In genomic region chr7:125308433-125308832, GRCm38 (mm10) we compare ENCODE assay signal across 25 mouse cellular contexts.
DNase-seq lines count a peak whose midpoint lies in the region; ATAC-seq and TF ChIP-seq lines count a peak whose summit lies in the region.
"Had no signal": no experiment of that assay in that cellular context is flagged by ENCODE, and none has a peak within 500 bp of the region (broad histone marks: within the 10 kb centered on the region; RNA-seq: fewer than 3 reads in every experiment).

No protein-coding gene starts in this region.

- no peaks in the 10 kb centered on the region; the same call in 1 of the 2 replicates for H3K27me3 ChIP-seq in hindbrain, embryonic 16.5 days (replicated peaks; ENCODE audit: control insufficient read depth, insufficient read depth, low read length)
- no peaks in the 10 kb centered on the region for H3K27me3 ChIP-seq in hindbrain, postnatal 0 days (ENCODE audit: insufficient read depth, low read length)
- H3K27me3 ChIP-seq in midbrain, embryonic 14.5 days (ENCODE audit: control insufficient read depth, insufficient read depth, low read length) = no peaks in the 10 kb centered on the region
- no peaks in the 10 kb centered on the region for H3K27me3 ChIP-seq in midbrain, postnatal 0 days (ENCODE audit: insufficient read depth, low read length)
- H3K27me3 ChIP-seq in neural tube, embryonic 13.5 days = no peaks in the 10 kb centered on the region
- no peaks in the 10 kb centered on the region for H3K27me3 ChIP-seq in neural tube, embryonic 15.5 days (replicated peaks)
- H3K27me3 ChIP-seq: embryonic facial prominence, embryonic 13.5 days; embryonic facial prominence, embryonic 15.5 days; forebrain, embryonic 12.5 days had no signal

- DNase-seq in hindbrain, postnatal 0 days (ENCODE audit: low spot score) = no peak
- peak; percentile 40 for DNase-seq in midbrain, embryonic 14.5 days
- no peak for DNase-seq in midbrain, postnatal 0 days (ENCODE audit: low spot score)
- DNase-seq in neural tube, embryonic 10.5 days (ENCODE audit: extremely low spot score, low spot score) = no peak
- no peak for DNase-seq in gastrocnemius, postnatal 10 days
- DNase-seq: adrenal gland, adult 8-10 months; adrenal gland, postnatal 14 days; adrenal gland, postnatal 36 days; cerebellum, adult 11 months; cerebellum, adult 18-20 months; cerebellum, adult 8-10 months; cerebellum, adult 9-11 months; cerebellum, postnatal 14 days; cerebellum, postnatal 36 days; embryo, embryonic 11 days had no signal

- H3K9me3 ChIP-seq in hindbrain, embryonic 16.5 days (ENCODE audit: control insufficient read depth, low read length) = no peaks in the 10 kb centered on the region
- no peaks in the 10 kb centered on the region for H3K9me3 ChIP-seq in hindbrain, postnatal 0 days (ENCODE audit: low read length)
- H3K9me3 ChIP-seq in midbrain, embryonic 14.5 days (ENCODE audit: control insufficient read depth, low read length) = no peaks in the 10 kb centered on the region
- no peaks in the 10 kb centered on the region for H3K9me3 ChIP-seq in midbrain, postnatal 0 days (ENCODE audit: low read length)
- no peaks in the 10 kb centered on the region for H3K9me3 ChIP-seq in neural tube, embryonic 13.5 days
- no peaks in the 10 kb centered on the region for H3K9me3 ChIP-seq in neural tube, embryonic 15.5 days (replicated peaks)
- H3K9me3 ChIP-seq: embryonic facial prominence, embryonic 13.5 days; embryonic facial prominence, embryonic 15.5 days; forebrain, embryonic 10.5 days; forebrain, embryonic 12.5 days had no signal

- H3K4me2 ChIP-seq in hindbrain, embryonic 16.5 days (ENCODE audit: low read length) = no peak overlapping the region
- no peak overlapping the region for H3K4me2 ChIP-seq in hindbrain, postnatal 0 days (ENCODE audit: low read depth, low read length)
- H3K4me2 ChIP-seq in midbrain, embryonic 14.5 days (ENCODE audit: low read length) = no peak overlapping the region
- H3K4me2 ChIP-seq in midbrain, postnatal 0 days (ENCODE audit: low read depth, low read length, poor library complexity, severe bottlenecking) = no peak overlapping the region
- no peak overlapping the region for H3K4me2 ChIP-seq in neural tube, embryonic 13.5 days
- no peak overlapping the region for H3K4me2 ChIP-seq in neural tube, embryonic 15.5 days
- H3K4me2 ChIP-seq: embryonic facial prominence, embryonic 13.5 days; embryonic facial prominence, embryonic 15.5 days; forebrain, embryonic 12.5 days had no signal

- H3K4me1 ChIP-seq in hindbrain, embryonic 16.5 days (ENCODE audit: control insufficient read depth, insufficient read depth, low read depth, low read length) = peaks cover 2% of the 10 kb centered on the region; the same call in 1 of the 2 replicates
- H3K4me1 ChIP-seq in hindbrain, postnatal 0 days (ENCODE audit: insufficient read depth, low read length) = no peaks in the 10 kb centered on the region
- H3K4me1 ChIP-seq in midbrain, embryonic 14.5 days (ENCODE audit: control insufficient read depth, insufficient read depth, low read length) = no peaks in the 10 kb centered on the region
- H3K4me1 ChIP-seq in midbrain, postnatal 0 days (ENCODE audit: insufficient read depth, low read length) = no peaks in the 10 kb centered on the region
- H3K4me1 ChIP-seq in neural tube, embryonic 13.5 days (replicated peaks) = peaks cover 7% of the 10 kb centered on the region
- peaks cover 9% of the 10 kb centered on the region; the same call in 1 of the 2 replicates for H3K4me1 ChIP-seq in neural tube, embryonic 15.5 days
- H3K4me1 ChIP-seq: embryonic facial prominence, embryonic 13.5 days; embryonic facial prominence, embryonic 15.5 days; forebrain, embryonic 10.5 days; forebrain, embryonic 12.5 days had no signal

- peak; percentile 48; the same call in 1 of the 2 replicates for ATAC-seq in hindbrain, embryonic 16.5 days
- no peak for ATAC-seq in hindbrain, postnatal 0 days
- no peak for ATAC-seq in midbrain, embryonic 14.5 days (ENCODE audit: low FRiP score, low TSS enrichment)
- ATAC-seq in midbrain, postnatal 0 days (ENCODE audit: low FRiP score) = no peak
- peak; percentile 59 for ATAC-seq in neural tube, embryonic 13.5 days (ENCODE audit: low read depth)
- peak; percentile 53; the same call in 1 of the 2 replicates for ATAC-seq in neural tube, embryonic 15.5 days (ENCODE audit: low FRiP score)
- ATAC-seq: forebrain, embryonic 14.5 days; forebrain, embryonic 16.5 days had no signal

- no peak overlapping the region for H3K9ac ChIP-seq in hindbrain, embryonic 16.5 days (ENCODE audit: low read depth, low read length)
- H3K9ac ChIP-seq in hindbrain, postnatal 0 days (replicated peaks; ENCODE audit: low read length) = no peak overlapping the region
- no peak overlapping the region for H3K9ac ChIP-seq in midbrain, embryonic 14.5 days (replicated peaks; ENCODE audit: low read length)
- H3K9ac ChIP-seq in midbrain, postnatal 0 days (replicated peaks; ENCODE audit: low read length, poor library complexity, severe bottlenecking) = no peak overlapping the region
- no peak overlapping the region for H3K9ac ChIP-seq in neural tube, embryonic 13.5 days
- H3K9ac ChIP-seq in neural tube, embryonic 15.5 days (replicated peaks) = no peak overlapping the region
- H3K9ac ChIP-seq: embryonic facial prominence, embryonic 13.5 days; embryonic facial prominence, embryonic 15.5 days; forebrain, embryonic 12.5 days had no signal

- 60% methylated on average over 3 of the region's 3 CpGs for WGBS in hindbrain, embryonic 16.5 days
- WGBS in hindbrain, postnatal 0 days = 67% methylated on average over 3 of the region's 3 CpGs
- WGBS in midbrain, embryonic 14.5 days = 64% methylated on average over 3 of the region's 3 CpGs
- 58% methylated on average over 3 of the region's 3 CpGs for WGBS in midbrain, postnatal 0 days
- WGBS in neural tube, embryonic 13.5 days = 63% methylated on average over 3 of the region's 3 CpGs
- WGBS in neural tube, embryonic 15.5 days = 59% methylated on average over 3 of the region's 3 CpGs

- TF ChIP-seq CTCF in hindbrain, postnatal 0 days (IDR thresholded peaks at IDR 0.05; ENCODE audit: low read depth) = no peak
- no peak for TF ChIP-seq CTCF in midbrain, postnatal 0 days (IDR thresholded peaks at IDR 0.05)

- no peaks in the 10 kb centered on the region for H3K36me3 ChIP-seq in hindbrain, embryonic 16.5 days (ENCODE audit: control insufficient read depth, insufficient read depth, low read length)
- no peaks in the 10 kb centered on the region for H3K36me3 ChIP-seq in hindbrain, postnatal 0 days (ENCODE audit: insufficient read depth, low read length)
- no peaks in the 10 kb centered on the region for H3K36me3 ChIP-seq in midbrain, embryonic 14.5 days (ENCODE audit: control insufficient read depth, insufficient read depth, low read length)
- H3K36me3 ChIP-seq in midbrain, postnatal 0 days (ENCODE audit: insufficient read depth, low read length) = no peaks in the 10 kb centered on the region
- no peaks in the 10 kb centered on the region for H3K36me3 ChIP-seq in neural tube, embryonic 13.5 days
- no peaks in the 10 kb centered on the region for H3K36me3 ChIP-seq in neural tube, embryonic 15.5 days
- H3K36me3 ChIP-seq: embryonic facial prominence, embryonic 13.5 days; embryonic facial prominence, embryonic 15.5 days; forebrain, embryonic 10.5 days; forebrain, embryonic 12.5 days had no signal

- H3K4me3 ChIP-seq in hindbrain, embryonic 16.5 days (ENCODE audit: low read length) = no peak overlapping the region
- no peak overlapping the region for H3K4me3 ChIP-seq in hindbrain, postnatal 0 days (ENCODE audit: low read length)
- no peak overlapping the region for H3K4me3 ChIP-seq in midbrain, embryonic 14.5 days (replicated peaks; ENCODE audit: low read depth, low read length)
- H3K4me3 ChIP-seq in midbrain, postnatal 0 days (ENCODE audit: low read depth, low read length) = no peak overlapping the region
- no peak overlapping the region for H3K4me3 ChIP-seq in neural tube, embryonic 13.5 days
- no peak overlapping the region for H3K4me3 ChIP-seq in neural tube, embryonic 15.5 days (replicated peaks)
- H3K4me3 ChIP-seq: embryonic facial prominence, embryonic 13.5 days; embryonic facial prominence, embryonic 15.5 days; erythroblast, embryonic 14.5 days; forebrain, embryonic 10.5 days; forebrain, embryonic 12.5 days had no signal

- no peak overlapping the region for H3K27ac ChIP-seq in hindbrain, embryonic 16.5 days (ENCODE audit: low read depth, low read length)
- H3K27ac ChIP-seq in hindbrain, postnatal 0 days = no peak overlapping the region
- H3K27ac ChIP-seq in midbrain, embryonic 14.5 days (replicated peaks; ENCODE audit: low read depth, low read length) = no peak overlapping the region
- no peak overlapping the region for H3K27ac ChIP-seq in midbrain, postnatal 0 days (ENCODE audit: low read depth, low read length)
- H3K27ac ChIP-seq in neural tube, embryonic 13.5 days (replicated peaks) = 0 out of 2 replicates have a peak overlapping the region, but pooled peaks have one; percentile 4
- no peak overlapping the region for H3K27ac ChIP-seq in neural tube, embryonic 15.5 days (replicated peaks)
- H3K27ac ChIP-seq: embryonic facial prominence, embryonic 13.5 days; embryonic facial prominence, embryonic 15.5 days; forebrain, embryonic 10.5 days; forebrain, embryonic 12.5 days had no signal

Comparison
In these comparisons a context has a peak if more than half of its experiments do, and no peak if none do; other contexts are left out.
1. ATAC-seq: peak in hindbrain, embryonic 16.5 days (single experiment), neural tube, embryonic 13.5 days (single experiment) and neural tube, embryonic 15.5 days (single experiment); none in hindbrain, postnatal 0 days (single experiment), midbrain, embryonic 14.5 days (single experiment) and midbrain, postnatal 0 days (single experiment).